Mouse (Mus musculus) hindbrain, embryonic 14.5 days (tissue): ENCODE data around the gene Dennd5b. TPM values are rescaled to one million over a fixed set of nuclear protein-coding genes. Genes with fewer than 3 reads are reported as not detected.

Experiments used
- ATAC-seq: fragments of 200-750 bp; cut with Nextera tagmentation; 2 replicates; pipeline ENCODE4 v1.8.0; 2017; ENCODE audit warnings: moderate number of reproducible peaks, mild to moderate bottlenecking, moderate TSS enrichment, moderate library complexity; ENCODE audit not compliant: low FRiP score
- DNase-seq: peaks from one replicate; pipeline ENCODE4 v3.0.0-alpha.2; 2015; ENCODE audit warnings: low spot score
- H3K27ac ChIP-seq: fragments of 300-500 bp; sonication (generic); 2 replicates; pipeline ENCODE4 v1.5.1; 2014; ENCODE audit warnings: mild to moderate bottlenecking, moderate library complexity
- H3K27me3 ChIP-seq: fragments of 300-500 bp; sonication (generic); 2 replicates; pipeline ENCODE4 v1.6.1; 2014; ENCODE audit warnings: mild to moderate bottlenecking, low read length, mixed read lengths; ENCODE audit not compliant: control insufficient read depth, insufficient read depth
- H3K36me3 ChIP-seq: fragments of 300-500 bp; sonication (generic); replicated peaks from 2 replicates; pipeline ENCODE4 v1.6.1; 2014; ENCODE audit not compliant: control insufficient read depth, insufficient read depth
- H3K4me1 ChIP-seq: fragments of 300-500 bp; sonication (generic); replicated peaks from 2 replicates; pipeline ENCODE4 v1.6.1; 2014; ENCODE audit warnings: antibody characterized with exemption, low read length, mixed read lengths; ENCODE audit not compliant: control insufficient read depth, insufficient read depth
- H3K4me2 ChIP-seq: fragments of 300-500 bp; sonication (generic); replicated peaks from 2 replicates; pipeline ENCODE4 v1.6.1; 2014; ENCODE audit warnings: mild to moderate bottlenecking, moderate library complexity
- H3K4me3 ChIP-seq: fragments of 300-500 bp; sonication (generic); replicated peaks from 2 replicates; pipeline ENCODE4 v1.5.1; 2014; ENCODE audit warnings: mild to moderate bottlenecking, low read length
- H3K9ac ChIP-seq: fragments of 300-500 bp; sonication (generic); 2 replicates; pipeline ENCODE4 v1.6.1; 2014
- H3K9me3 ChIP-seq: fragments of 300-500 bp; sonication (generic); 2 replicates; pipeline ENCODE4 v1.6.1; 2016; ENCODE audit warnings: low read length; ENCODE audit not compliant: control insufficient read depth
- WGBS: fragments of 180-500 bp; shearing (Covaris S2); extraction: QIAGEN DNeasy Blood & Tissue Kit; methylation state at CpG from one replicate; pipeline ENCODE4 v1.1.7; 2014; 5-methylcytosine and 5-hydroxymethylcytosine counted together
- polyA plus RNA-seq: library from polyadenylated mRNA; unstranded; fragments of >200 nt; fragmentation: Nextera tagmentation; extraction: Ambion mirVana; gene quantifications from 2 replicates; pipeline ENCODE4 v1.2.1, GENCODE M21; 2014

Dennd5b gene
- 18.4 and 21.1 TPM in 2 replicates for polyA plus RNA-seq

DNA sequence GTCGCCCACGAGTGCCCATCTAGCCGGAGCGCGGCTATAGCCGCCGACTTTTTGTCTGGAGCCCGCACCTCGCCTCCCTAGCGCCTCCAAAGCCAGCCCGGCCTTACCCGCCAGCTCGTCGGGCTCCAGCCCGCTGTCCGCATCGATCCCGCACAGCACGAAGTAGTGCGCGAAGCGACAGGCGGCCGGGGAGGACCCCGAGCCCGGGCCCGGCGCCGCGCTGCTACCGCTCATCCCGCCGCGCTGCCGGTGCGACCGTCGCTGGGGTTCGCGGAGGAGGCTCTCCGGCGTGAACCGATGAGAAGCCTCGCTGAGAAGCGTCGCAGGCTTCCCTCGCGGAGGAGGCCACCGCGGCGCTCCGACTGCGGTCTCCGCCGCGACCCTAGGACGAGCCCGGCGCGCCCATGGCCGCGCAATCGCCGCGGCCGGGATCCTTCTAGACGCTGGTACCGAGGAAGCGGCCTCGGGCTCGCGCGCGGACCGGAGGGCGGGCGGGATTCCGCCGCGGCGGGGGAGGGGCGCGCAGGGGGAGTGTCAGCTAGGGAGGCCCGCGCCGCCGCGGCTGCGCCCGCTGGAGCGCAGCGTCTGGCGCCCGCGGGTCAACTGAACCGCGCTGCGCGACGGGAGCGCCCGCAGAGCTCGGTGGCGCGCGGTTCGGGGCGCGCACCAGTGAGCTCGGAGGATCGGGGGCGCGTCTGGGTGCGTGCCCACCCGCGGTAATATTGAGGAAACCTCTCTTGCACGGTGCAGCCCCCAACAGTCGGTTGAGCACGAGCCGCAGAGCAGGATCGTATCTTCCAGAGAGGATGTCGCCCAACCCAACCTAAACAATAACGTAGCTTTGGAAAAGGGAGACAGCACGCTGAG is at the start of gene Dennd5b:
Dennd5b (minus strand) TSS at position 605 of the 867 bp plus-strand sequence.
- H3K4me1 ChIP-seq, result peaks cover 8% of the 10 kb centered on the region
- peak; percentile 87 for DNase-seq
- H3K4me2 ChIP-seq, result peak within 1 kb of the TSS; percentile 63
- WGBS, result under 1% methylated on average over 115 of the region's 124 CpGs
- H3K36me3 ChIP-seq, result no peaks in the 10 kb centered on the region
- H3K9ac ChIP-seq, result peak within 1 kb of the TSS; percentile 98
- peak within 1 kb of the TSS; percentile 98 for H3K27ac ChIP-seq
- H3K4me3 ChIP-seq, result peak within 1 kb of the TSS; percentile 95
- no peaks in the 10 kb centered on the region for H3K9me3 ChIP-seq
- H3K27me3 ChIP-seq, result no peaks in the 10 kb centered on the region
- ATAC-seq, result peak; percentile 94

DNA sequence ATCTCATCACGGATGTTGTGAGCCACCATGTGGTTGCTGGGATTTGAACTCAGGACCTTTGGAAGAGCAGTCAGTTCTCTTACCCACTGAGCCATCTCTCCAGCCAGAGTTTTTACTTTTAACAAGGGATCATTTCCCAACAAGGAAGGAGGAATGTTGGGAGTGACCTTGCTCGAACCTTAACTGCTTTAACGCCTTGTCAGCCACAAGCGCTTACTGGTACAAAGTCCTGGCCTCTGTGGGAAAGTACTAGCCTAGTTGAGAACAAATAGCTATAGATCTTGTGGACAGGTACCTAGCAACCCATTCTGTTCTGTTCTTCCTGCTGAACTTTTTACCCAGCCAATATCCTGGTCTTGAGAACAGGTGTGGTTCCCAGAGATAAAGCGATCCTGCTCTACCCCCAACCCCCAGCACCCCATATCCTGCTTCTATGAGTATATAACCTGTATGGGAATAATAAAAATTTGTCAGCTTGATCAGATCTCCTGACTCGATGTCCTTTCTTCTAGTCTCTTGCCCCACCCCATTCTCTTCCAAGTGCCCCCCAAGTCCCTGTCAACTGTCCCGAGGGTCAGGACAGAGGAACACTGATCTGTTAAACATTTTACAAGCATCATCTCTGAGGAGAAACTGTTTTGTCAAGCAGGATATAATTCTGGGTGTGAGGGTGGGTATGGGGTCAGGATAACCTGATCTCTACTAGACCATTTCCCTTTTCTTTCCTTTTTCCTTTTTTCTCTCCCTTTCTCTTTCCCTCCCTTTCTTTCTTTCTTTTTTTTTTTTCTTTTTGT is 47.2 kb upstream of the Dennd5b start:
- no peak for DNase-seq
- Histone ChIP-seq H3K36me3 (0 out of 2 replicates have a peak, but pooled peaks cover 11% of the 10 kb centered on the region), H3K9ac (no peak overlapping the region), H3K4me1 (no peaks in the 10 kb centered on the region), H3K4me2 (no peak overlapping the region), H3K9me3 (no peaks in the 10 kb centered on the region), H3K27ac (no peak overlapping the region), H3K27me3 (no peaks in the 10 kb centered on the region), H3K4me3 (no peak overlapping the region)
- 92% methylated on average over 7 of the region's 7 CpGs for WGBS
- ATAC-seq, result no peak

DNA sequence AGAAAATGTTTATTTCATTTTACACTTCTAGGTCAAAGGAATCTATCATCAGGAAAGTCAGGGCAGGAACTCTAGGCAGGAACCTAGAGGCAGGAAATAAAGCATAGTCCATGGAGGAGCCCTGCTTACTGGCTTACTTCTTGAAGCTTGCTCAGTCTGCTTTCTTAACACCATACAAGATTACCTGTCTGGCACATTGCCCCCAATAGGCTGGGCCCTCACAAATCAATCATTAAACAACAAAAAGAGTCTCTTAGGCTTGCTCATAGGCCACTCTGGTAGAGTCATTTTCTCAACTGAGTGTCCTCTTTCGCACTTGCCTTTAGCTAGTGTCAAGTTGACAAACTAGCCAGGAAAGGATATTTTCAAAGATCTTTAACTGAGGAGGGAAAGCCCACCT is 43.7 kb upstream of the Dennd5b start:
- Histone ChIP-seq H3K4me1 (no peaks in the 10 kb centered on the region), H3K27ac (no peak overlapping the region), H3K36me3 (no peaks in the 10 kb centered on the region), H3K27me3 (no peaks in the 10 kb centered on the region), H3K4me3 (no peak overlapping the region), H3K9me3 (no peaks in the 10 kb centered on the region), H3K9ac (no peak overlapping the region), H3K4me2 (no peak overlapping the region)
- no peak for ATAC-seq
- WGBS, result 95% methylated on average over 1 of the region's 1 CpGs
- no peak for DNase-seq

DNA sequence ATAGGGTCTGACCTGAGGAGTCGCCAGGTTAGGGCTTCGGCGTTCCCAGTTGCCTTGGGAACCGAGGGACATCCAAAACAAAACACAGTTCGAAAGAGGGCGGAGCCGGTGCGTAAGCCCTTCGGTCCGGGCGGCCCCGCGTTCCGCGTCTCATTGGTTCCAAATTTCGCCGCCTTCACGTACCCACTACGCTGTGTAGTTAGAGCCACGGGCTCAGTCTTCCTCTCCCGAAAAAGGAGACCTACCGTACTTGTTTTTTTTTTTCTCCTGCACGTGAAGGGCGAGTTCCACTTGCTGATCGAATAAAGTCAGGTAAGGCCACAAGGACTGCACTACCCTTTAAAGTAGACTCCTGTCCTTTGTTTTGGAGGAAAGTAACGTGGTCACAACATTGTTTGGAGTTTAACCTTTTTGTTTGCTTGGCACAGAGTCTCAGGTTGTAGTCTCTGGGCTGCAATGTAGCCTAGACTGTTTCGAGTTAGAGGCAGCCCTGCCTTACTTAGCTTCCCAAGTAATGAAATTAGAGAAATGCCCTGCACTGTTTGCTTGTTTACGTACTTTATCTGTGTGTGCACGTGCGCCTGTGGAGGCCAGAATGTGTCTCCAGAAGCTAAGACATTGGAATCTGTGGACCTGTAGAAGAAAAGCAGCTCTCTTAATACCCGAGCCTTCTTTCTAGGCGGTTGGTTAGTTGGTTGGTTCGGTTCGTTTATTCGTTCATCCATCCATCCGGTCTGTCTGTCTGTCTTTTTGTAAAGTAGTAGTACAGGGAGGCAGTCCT is 40.1 kb upstream of the Dennd5b start:
- Histone ChIP-seq H3K36me3 (no peaks in the 10 kb centered on the region), H3K4me2 (peak overlapping the region; percentile 58), H3K9me3 (no peaks in the 10 kb centered on the region), H3K4me1 (no peaks in the 10 kb centered on the region), H3K27ac (no peak overlapping the region), H3K27me3 (no peaks in the 10 kb centered on the region), H3K4me3 (peak overlapping the region; percentile 44), H3K9ac (peak overlapping the region; percentile 52)
- DNase-seq (peak; percentile 76), ATAC-seq (peak; percentile 90)
- 7% methylated on average over 36 of the region's 36 CpGs for WGBS

DNA sequence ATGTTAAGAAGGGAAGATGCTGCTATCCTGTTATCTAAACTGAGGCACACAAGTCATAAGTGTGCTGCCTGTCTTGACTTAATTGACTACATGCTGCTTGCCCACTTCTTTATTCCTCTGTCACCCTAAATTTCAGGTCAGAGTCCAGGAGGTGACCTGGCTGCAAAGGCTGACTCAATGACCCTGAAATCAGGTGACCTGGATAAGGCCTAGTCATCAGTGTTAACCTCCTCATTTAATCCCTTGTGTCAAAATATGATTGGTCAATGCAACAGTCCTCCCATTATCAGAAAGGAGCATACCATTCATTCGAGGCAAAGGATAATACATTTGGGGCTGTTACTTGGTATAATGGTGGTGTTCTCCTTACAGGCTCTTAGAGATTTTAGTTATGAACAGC is 38.0 kb upstream of the Dennd5b start, which contains the start of gene Etfbkmt:
Etfbkmt (plus strand) TSS at position 379 of the 400 bp plus-strand sequence.
- H3K4me3 ChIP-seq, result no peak within 1 kb of the TSS
- H3K27ac ChIP-seq, result no peak within 1 kb of the TSS
- no peaks in the 10 kb centered on the region for H3K9me3 ChIP-seq
- no peak for ATAC-seq
- WGBS, result 81% methylated on average over 1 of the region's 1 CpGs
- no peak for DNase-seq
- H3K4me1 ChIP-seq, result no peaks in the 10 kb centered on the region
- no peak within 1 kb of the TSS for H3K4me2 ChIP-seq
- no peaks in the 10 kb centered on the region for H3K36me3 ChIP-seq
- H3K27me3 ChIP-seq, result no peaks in the 10 kb centered on the region
- H3K9ac ChIP-seq, result no peak within 1 kb of the TSS

DNA sequence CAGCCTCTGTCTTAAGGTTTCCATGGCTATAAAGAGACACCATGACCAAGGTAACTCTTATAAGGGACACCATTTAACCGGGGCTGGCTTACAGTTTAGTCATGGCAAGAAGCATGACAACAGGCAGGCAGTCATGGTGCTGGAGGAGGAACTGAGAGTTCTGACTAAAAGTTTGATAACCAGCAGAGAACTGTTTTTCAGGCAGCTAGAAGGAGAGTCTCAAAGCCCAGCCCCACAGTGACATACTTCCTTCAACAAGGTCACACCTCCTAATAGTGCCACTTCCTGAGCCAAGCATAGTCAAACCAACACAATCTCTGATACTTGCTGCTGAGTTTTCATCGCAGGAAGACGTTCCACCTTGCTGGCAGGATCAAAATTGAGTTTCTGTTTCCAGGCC is 37.5 kb upstream of the Dennd5b start:
- DNase-seq (no peak), ATAC-seq (no peak)
- H3K4me1 ChIP-seq, result no peaks in the 10 kb centered on the region
- H3K4me3 ChIP-seq, result no peak overlapping the region
- H3K27me3 ChIP-seq, result no peaks in the 10 kb centered on the region
- H3K27ac ChIP-seq, result no peak overlapping the region
- no peaks in the 10 kb centered on the region for H3K36me3 ChIP-seq
- no peaks in the 10 kb centered on the region for H3K9me3 ChIP-seq
- no peak overlapping the region for H3K9ac ChIP-seq
- H3K4me2 ChIP-seq, result no peak overlapping the region
- 91% methylated on average over 3 of the region's 3 CpGs for WGBS

DNA sequence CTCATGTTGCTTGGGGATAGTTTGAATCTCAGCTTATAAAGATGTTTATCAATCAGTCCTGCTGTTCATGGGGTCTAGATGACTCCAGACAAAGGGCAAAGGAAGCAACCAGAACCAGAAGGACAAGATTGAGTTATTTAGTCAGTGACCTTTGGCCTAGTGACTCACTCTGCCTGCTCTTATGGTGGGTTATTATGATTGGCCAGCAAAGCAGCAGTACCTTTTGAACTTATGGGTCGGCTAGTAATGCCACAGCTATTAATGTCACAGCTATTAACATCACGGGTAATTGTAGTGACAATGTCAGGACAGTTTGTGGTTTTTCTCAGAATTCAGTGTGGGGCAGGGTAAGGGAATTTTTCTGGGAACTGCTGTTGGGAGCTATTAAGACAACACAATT is 36.5 kb upstream of the Dennd5b start:
- Histone ChIP-seq H3K4me2 (no peak overlapping the region), H3K4me1 (no peaks in the 10 kb centered on the region), H3K36me3 (no peaks in the 10 kb centered on the region), H3K4me3 (no peak overlapping the region), H3K27ac (no peak overlapping the region), H3K9ac (no peak overlapping the region), H3K27me3 (no peaks in the 10 kb centered on the region), H3K9me3 (no peaks in the 10 kb centered on the region)
- no peak for ATAC-seq
- no peak for DNase-seq
- WGBS, result 85% methylated on average over 2 of the region's 2 CpGs

DNA sequence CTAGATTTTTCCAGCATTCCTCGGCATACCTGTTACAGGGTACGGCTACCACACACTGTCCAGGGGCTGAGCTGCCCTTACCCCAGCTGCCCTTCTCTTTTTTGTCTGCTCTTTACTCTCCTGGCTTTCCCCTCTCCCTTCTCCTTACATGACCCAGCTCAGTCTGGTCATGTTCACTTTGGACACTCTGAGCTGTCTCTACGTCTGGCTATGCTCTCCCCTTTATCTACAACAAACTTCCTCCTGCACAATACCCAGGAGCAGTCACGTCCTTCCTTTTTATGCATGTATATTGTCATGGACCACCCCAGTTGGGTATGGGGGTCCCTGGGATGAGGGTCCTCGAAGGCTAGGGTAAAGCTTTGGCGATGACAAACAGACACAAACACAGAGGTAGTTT is 34.2 kb upstream of the Dennd5b start:
- 77% methylated on average over 6 of the region's 6 CpGs for WGBS
- ATAC-seq, result no peak
- no peaks in the 10 kb centered on the region for H3K27me3 ChIP-seq
- no peak overlapping the region for H3K4me3 ChIP-seq
- no peak for DNase-seq
- no peak overlapping the region for H3K27ac ChIP-seq
- no peak overlapping the region for H3K9ac ChIP-seq
- H3K4me1 ChIP-seq, result no peaks in the 10 kb centered on the region
- no peaks in the 10 kb centered on the region for H3K36me3 ChIP-seq
- no peaks in the 10 kb centered on the region for H3K9me3 ChIP-seq
- H3K4me2 ChIP-seq, result no peak overlapping the region
